Mouse (Mus musculus): ENCODE data around the gene Ccdc163. TPM values are rescaled to one million over a fixed set of nuclear protein-coding genes. Genes with fewer than 3 reads are reported as not detected.

Ccdc163 gene
- polyA plus RNA-seq, 1 experiment: 22.8 TPM

DNA sequence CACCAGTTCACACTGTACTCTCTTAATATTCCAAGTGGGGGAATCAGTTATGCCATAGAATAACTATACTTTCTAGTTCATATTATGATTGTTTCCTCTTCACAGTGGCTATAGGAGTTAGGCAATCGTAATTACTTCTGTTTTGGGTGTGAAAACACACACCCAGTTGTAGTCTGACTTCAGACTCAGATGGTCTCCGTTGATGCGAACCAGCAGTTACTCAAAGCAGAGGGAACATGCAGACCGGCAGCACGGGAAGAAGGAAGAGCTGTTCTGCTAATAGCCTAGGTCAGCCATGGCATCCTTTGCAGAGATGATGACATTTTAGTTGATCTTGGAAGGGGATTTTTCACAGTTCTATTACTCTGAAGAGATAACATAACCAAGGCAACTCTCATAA is 60.2 kb downstream of the Ccdc163 start:
- no peak for DNase-seq (ENCODE audit: extremely low spot score in 1 of 2, low spot score in 1 of 2)

DNA sequence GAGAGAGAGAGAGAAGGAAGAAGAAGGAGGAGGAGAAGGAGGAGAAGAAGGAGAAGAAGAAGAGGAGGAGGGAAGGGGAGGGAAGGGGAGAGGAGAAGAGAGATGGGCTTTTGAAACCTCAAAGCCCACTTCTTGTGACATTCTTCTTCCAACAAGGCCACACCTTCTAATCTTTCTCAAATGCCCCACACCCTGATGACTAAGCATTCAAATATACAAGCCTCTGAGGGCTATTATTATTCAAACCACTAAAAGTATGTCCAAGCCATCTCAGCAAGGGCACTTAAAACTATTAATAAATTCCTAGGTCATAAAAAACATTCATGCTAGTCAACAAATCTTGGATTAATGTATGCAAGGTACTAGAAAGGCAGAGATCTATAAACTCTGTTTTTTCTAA is 60.8 kb downstream of the Ccdc163 start:
- DNase-seq (ENCODE audit: extremely low spot score in 1 of 2, low spot score in 1 of 2): no peak

DNA sequence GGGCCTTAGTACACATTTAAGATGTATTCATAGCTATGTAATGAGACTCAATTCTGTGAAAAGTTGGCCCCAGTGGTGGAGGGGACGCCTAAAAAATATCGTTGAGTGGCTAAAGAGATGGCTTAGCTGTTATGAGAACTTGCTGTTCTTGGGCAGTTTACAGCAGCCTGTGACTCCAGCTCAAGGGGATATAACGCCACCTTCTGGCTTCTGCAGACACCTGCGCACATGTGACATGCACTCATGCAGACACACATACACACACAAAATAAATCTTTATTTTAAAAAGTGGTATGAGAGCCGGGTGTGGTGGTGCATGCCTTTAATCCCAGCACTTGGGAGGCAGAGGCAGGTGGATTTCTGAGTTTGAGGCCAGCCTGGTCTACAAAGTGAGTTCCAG is 68.1 kb downstream of the Ccdc163 start:
- no peak for DNase-seq (ENCODE audit: extremely low spot score in 1 of 2, low spot score in 1 of 2)

DNA sequence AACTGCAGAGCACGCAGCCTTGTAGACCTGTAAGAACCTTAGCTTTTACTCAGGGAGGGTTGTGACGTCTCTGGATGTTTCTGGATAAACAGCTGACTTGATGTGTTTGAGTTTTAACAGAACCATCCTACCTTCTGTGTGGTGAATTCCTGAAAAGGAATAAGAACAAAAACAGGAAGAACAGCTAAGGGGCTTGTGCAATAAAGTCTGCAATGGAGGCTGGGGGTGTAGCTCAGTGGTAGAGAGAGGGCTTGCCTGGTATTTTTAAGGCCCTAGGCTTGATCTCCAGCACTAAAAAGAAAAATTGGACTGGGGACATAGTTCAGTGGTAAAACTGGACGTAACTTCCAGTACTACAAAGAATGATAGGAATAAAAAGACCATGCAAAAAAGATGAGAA is 68.8 kb downstream of the Ccdc163 start:
- no peak for DNase-seq (ENCODE audit: extremely low spot score in 1 of 2, low spot score in 1 of 2)

DNA sequence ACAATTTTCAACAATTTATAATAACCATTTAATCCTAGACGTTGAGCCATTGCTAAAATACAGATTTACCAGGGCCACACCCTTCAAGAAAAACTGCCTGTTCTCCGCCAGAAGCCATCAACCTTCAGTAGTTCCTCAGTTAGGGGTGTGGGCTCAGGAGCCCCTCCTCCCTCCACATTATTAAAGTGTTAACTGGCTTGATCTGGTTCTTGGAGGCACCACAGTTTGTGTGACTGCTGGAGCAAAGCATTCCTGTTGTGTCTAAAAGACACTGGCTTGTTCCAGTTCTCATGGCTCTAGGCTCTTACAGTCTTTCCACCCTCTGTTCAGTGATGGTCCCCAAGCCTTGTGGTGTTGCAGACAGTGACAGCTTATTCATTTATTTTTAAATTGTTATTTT is 72.2 kb downstream of the Ccdc163 start:
- DNase-seq (ENCODE audit: extremely low spot score in 1 of 2, low spot score in 1 of 2): no peak

DNA sequence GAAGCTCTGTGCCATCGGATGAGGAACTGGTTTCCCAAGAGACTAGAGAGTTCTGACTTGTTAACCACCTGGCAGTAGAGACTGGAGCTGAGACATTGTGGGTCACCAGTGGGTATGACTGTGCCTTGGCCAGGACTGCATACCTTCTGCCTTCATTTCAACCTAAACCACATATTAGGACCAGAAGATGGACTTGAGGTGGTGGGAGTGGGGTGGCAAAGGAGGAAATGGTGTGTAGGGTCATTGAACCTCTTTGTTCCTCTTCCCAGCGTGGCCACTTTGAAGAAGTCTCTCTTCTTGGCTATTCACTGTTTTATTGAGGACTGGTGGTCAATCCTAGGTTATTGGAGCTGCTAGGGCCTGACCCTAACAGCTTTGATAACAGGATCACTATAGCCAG is 73.1 kb downstream of the Ccdc163 start:
- no peak for DNase-seq (ENCODE audit: extremely low spot score in 1 of 2, low spot score in 1 of 2)

DNA sequence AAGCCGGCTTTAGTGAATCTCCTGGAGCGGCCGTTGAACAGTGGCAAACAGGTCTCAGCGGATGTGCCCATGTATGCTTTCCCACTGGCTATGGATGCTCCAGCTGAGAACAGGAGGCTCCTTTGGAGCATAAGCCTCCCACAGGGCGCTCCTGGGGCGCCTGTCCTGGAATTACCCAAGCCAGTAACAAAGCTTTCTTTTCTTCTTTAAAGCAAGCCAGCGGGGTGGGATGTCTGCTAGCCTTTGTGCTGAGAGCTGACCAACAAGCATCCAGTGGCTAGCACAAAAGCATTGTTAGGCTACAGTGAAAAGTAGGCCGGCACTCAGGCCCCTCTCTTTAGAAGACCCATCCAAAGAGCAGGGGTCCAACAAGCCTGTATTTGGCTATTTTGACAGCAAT is 73.9 kb downstream of the Ccdc163 start:
- peak in 1 of 2 experiments; percentile 27 for DNase-seq (ENCODE audit: extremely low spot score in 1 of 2, low spot score in 1 of 2)

DNA sequence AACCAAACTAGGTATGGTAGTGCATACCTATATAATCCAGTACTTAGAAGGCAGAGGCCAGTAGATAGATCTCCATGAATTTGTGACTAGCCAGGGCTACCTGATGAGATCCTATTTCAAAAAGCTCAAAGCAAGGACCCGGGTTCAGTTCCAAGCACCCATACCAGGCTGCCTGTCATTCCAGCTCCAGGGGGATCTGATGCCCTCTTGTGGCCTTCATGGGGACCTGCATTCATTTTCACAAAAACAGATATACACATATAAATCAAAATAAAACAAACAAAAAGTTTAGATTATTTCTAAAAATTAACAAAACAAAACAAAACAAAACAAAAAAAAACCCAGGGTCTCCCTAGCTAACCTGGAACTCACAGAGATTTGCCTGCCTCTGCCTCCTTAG is 78.3 kb downstream of the Ccdc163 start:
- DNase-seq (ENCODE audit: extremely low spot score in 1 of 2, low spot score in 1 of 2): no peak

DNA sequence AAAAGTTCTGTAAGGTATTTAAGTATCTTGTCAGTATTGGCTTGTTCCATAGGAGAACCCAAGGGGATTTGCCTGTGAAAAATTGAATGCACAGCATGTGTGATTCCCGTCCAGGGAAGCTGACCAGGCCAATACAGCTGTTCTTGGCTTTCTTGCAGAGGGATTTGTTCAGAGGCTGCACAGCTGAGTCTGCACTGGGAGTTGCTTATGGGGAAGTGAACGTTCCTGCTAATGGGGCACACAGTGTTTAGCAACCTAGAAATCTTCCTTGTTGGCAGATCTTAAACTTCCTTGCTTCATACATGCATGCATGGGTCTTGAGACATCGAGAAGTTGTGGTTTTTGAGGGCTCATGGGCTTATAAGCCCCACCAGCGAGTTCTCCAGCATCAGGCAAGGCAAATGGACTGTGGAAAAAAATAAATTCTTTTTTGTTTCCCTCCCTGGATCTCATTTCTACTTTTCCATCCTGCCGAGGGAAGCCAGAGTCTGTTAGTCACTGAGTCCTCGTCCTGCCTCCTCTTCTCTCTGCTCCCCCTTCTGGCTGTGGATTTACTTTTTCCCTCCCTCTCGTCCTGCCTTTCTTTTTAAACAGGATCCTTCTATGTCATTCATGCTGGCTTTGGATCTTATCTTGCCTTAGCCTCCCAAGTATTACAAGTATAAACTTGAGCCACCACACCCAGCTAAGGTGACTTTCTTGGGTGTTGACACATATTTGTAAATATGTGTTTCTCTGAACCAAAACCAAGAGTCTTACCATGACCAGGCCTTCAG is 79.9 kb downstream of the Ccdc163 start:
- DNase-seq (ENCODE audit: extremely low spot score in 1 of 2, low spot score in 1 of 2): peak in 1 of 2 experiments; percentile 48

DNA sequence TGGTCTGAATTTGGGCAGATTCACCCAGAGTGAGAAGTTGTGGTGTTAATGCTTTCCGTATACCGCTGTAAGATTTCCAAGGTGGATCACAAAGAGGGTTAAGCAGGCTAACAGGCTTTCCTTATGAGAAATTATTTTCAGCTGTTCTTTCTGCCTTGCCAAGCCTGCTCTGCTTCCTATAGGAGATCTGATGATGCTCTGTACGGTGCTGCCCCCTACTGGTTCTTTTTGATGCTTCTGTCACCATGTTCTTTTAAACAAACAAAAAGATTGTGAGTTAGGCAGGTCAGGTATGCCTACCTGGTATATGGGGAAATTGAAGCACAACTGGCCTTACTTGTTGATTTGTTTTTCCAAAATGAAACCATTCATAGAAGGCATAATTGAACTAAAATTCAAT is 80.6 kb downstream of the Ccdc163 start:
- peak; percentile 76 to 98 for DNase-seq (ENCODE audit: extremely low spot score in 1 of 2, low spot score in 1 of 2)

DNA sequence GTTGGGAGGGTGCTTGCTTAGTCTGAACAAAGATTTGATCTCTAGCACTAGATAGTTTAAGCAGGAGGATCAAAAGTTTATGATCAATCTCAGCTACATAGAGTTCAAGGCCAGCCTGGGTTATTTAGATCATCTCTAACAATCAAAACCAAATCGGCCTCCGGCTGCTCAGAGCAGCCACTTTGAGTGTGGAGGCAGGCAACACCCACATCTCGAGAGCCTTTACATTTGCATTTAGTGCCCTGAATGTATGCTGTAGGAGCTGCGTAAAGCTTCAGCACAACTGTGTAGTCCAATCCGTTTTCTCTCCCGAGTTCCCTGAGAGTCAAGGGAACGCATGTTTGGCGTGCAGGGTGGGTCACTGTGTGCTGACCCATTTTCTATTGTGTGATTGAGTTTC is 84.1 kb downstream of the Ccdc163 start:
- DNase-seq (ENCODE audit: extremely low spot score in 1 of 2, low spot score in 1 of 2): no peak

DNA sequence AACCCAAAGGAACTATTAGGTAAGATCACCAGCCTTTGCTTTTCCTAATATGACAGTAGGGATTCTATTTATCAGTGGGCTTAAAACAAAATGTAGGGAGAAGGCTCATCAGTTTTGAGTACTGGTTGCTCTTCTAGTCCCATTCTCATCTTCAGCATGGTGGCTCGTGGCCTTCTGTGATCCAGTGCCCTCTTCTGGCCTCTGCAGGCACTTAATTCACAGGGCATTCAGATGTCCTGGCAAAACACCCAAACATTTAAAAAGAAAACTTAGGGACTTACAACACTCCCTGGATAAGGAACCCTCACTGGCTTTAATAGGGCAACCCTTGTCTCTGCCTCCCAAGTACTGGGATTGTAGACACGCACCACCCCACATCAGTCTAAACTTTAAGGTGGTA is 86.0 kb downstream of the Ccdc163 start:
- no peak for DNase-seq (ENCODE audit: extremely low spot score in 1 of 2, low spot score in 1 of 2)

DNA sequence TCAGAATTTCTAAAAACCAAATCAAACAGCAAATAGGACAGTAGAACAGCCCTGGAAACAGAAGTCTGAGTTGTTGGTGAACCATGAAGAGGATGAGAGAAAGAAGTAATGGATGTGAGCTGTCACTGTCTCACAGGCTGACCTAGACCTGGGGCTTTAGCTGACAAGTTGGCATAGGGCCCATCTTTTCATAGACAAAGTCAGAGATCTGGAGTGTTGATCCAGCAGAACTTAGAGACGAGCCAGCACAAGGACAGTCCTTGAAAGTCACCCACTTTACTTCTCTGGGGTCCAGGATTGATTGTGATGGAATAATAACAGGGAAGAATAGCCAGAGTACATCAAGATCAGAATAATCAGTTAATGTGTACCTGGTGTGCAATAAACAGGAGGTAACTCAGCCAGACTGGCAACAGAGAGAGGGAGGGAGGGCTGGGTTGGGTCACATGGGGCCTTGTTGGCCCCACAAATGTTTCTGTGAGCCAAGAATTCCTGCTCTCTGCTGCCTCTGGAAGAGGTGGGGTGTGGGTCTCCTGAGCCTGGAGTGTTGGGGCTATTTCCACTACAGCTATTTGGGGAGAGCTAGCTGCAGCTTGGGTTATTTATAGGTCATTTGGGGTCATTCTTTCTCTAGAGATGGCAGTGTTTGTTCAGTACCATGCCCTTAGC is 88.3 kb downstream of the Ccdc163 start:
- DNase-seq (ENCODE audit: extremely low spot score in 1 of 2, low spot score in 1 of 2): no peak

DNA sequence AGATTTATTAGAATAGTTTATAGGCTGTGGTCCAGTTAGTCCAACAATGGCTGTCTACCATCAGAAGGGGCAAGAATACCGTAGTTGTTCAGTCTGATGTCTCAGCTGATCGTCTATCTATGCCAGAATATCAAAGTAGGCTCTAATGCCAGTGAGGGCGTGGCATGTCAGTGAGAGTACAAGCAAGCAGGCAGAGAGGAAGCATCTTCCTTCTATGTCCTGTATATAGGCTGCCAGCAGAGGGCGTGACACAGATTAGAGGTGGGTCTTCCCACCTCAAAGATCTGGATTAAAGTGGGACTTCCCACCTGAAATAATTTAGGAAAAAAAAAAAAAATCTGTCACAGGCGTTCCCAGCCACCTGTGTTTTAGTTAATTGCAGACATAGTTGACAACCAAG is 91.6 kb downstream of the Ccdc163 start:
- DNase-seq (ENCODE audit: extremely low spot score in 1 of 2, low spot score in 1 of 2): peak in 1 of 2 experiments; percentile 25

Other genes starting within 250 kb of the Ccdc163 start
- gene Mast2, start 244.3 kb upstream of the Ccdc163 start, polyA plus RNA-seq (2012; rRNA removed): 91.5 and 91.7 TPM in 2 replicates
- gene Ipp, start 201.0 kb upstream of the Ccdc163 start, polyA plus RNA-seq (2012; rRNA removed): 6.7 and 8.7 TPM in 2 replicates
- gene Tmem69, start 152.6 kb upstream of the Ccdc163 start, polyA plus RNA-seq (2012; rRNA removed): 7.7 and 9.5 TPM in 2 replicates
- gene Gpbp1l1, start 150.9 kb upstream of the Ccdc163 start, polyA plus RNA-seq (2012; rRNA removed): 36.7 and 37.4 TPM in 2 replicates
- 5.4 and 5.9 TPM in 2 replicates for gene Ccdc17, start 111.9 kb upstream of the Ccdc163 start, polyA plus RNA-seq (2012; rRNA removed)
- 24.1 and 28.1 TPM in 2 replicates for gene Nasp, start 80.6 kb upstream of the Ccdc163 start, polyA plus RNA-seq (2012; rRNA removed)
- 464 and 487 TPM in 2 replicates for gene Akr1a1, start 56.8 kb upstream of the Ccdc163 start, polyA plus RNA-seq (2012; rRNA removed)
- gene Prdx1, start 23.0 kb upstream of the Ccdc163 start, polyA plus RNA-seq (2012; rRNA removed): 212 and 256 TPM in 2 replicates
- 18.5 and 19.5 TPM in 2 replicates for gene Mmachc, start 103 bp upstream of the Ccdc163 start, polyA plus RNA-seq (2012; rRNA removed)
- 5.2 and 5.9 TPM in 2 replicates for gene Tesk2, start 12.4 kb downstream of the Ccdc163 start, polyA plus RNA-seq (2012; rRNA removed)
- gene Toe1, start 99.1 kb downstream of the Ccdc163 start, polyA plus RNA-seq (2012; rRNA removed): 19.9 and 21.7 TPM in 2 replicates
- gene Mutyh, start 99.2 kb downstream of the Ccdc163 start, polyA plus RNA-seq (2012; rRNA removed): 5.8 and 7.2 TPM in 2 replicates
- gene Hpdl, start 113.2 kb downstream of the Ccdc163 start, polyA plus RNA-seq (2012; rRNA removed): 1.6 and 1.7 TPM in 2 replicates
- gene Zswim5, start 168.9 kb downstream of the Ccdc163 start, polyA plus RNA-seq (2012; rRNA removed): 9.4 and 10.5 TPM in 2 replicates